17 mouse cellular contexts compared by ENCODE assay signal in the genomic region with DNA sequence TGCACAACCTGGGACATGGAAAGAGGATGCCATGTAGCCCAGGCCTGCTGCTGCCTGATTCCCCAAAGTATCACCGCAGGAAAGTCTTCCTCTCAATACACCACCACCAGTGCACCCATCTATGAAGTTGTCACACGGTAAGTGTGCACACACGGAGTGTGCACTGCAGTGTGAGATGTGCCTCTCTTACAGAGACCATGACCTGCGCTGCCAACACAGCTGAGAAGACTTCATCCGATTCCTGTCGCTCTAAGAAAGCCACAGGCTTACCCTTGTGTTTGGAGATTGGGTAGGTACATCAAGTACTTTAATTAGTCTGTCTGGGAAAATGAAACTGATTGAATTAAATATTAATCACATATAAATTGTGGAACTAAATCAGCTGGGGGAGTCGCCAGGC.
"Had no signal": no experiment of that assay in that cellular context is flagged by ENCODE, and none has a peak within 500 bp of the region (broad histone marks: within the 10 kb centered on the region; RNA-seq: fewer than 3 reads in every experiment).

No protein-coding gene starts in this region.

- H3K9me3 ChIP-seq: lung, embryonic 15.5 days; midbrain, embryonic 13.5 days; midbrain, embryonic 15.5 days; neural tube, embryonic 12.5 days; stomach, embryonic 15.5 days had no signal

- H3K27ac ChIP-seq: lung, embryonic 15.5 days; macrophage; midbrain, embryonic 13.5 days; midbrain, embryonic 15.5 days; neural tube, embryonic 12.5 days; stomach, embryonic 15.5 days; stomach, postnatal 0 days had no signal

- ATAC-seq: lung, postnatal 0 days; midbrain, embryonic 13.5 days; midbrain, embryonic 15.5 days had no signal

- DNase-seq: lung, adult 2 months; lung, postnatal 14 days; lung, postnatal 36 days; right cerebral cortex, postnatal 14 days; thymus, adult 2 months; thymus, postnatal 25 days; thymus, postnatal 4 days had no signal

- H3K4me3 ChIP-seq: lung, embryonic 15.5 days; megakaryocyte, embryonic 14.5 days; midbrain, embryonic 13.5 days; midbrain, embryonic 15.5 days; neural tube, embryonic 12.5 days; stomach, embryonic 15.5 days had no signal

- H3K4me2 ChIP-seq: lung, embryonic 15.5 days; midbrain, embryonic 11.5 days; midbrain, embryonic 13.5 days; midbrain, embryonic 15.5 days; neural tube, embryonic 12.5 days; stomach, embryonic 15.5 days had no signal

- H3K27me3 ChIP-seq: lung, embryonic 15.5 days; midbrain, embryonic 15.5 days; neural tube, embryonic 12.5 days; stomach, embryonic 15.5 days had no signal

- H3K36me3 ChIP-seq: lung, embryonic 15.5 days; midbrain, embryonic 13.5 days; midbrain, embryonic 15.5 days; neural tube, embryonic 12.5 days; stomach, embryonic 15.5 days had no signal

- H3K9ac ChIP-seq: lung, embryonic 15.5 days; midbrain, embryonic 13.5 days; midbrain, embryonic 15.5 days; neural tube, embryonic 12.5 days; stomach, embryonic 15.5 days had no signal

- H3K4me1 ChIP-seq: lung, embryonic 15.5 days; megakaryocyte, embryonic 14.5 days; neural tube, embryonic 12.5 days; stomach, embryonic 15.5 days had no signal
